Mouse (Mus musculus): ENCODE measurements at regions not wholly inside any gene's neighbourhood (a gene's known extent, or its start where the extent isn't known, plus 50 kb on each side); places are given as distances from the start of the nearest gene placed in this dataset.
A peak's percentile ranks its signal among the peaks of the same experiment; 100 is the strongest.
"Not testable (repeated sequence)": the region's sequence is repeated elsewhere in the genome, so short reads cannot be mapped to it uniquely, and the experiment has no call there.

DNA sequence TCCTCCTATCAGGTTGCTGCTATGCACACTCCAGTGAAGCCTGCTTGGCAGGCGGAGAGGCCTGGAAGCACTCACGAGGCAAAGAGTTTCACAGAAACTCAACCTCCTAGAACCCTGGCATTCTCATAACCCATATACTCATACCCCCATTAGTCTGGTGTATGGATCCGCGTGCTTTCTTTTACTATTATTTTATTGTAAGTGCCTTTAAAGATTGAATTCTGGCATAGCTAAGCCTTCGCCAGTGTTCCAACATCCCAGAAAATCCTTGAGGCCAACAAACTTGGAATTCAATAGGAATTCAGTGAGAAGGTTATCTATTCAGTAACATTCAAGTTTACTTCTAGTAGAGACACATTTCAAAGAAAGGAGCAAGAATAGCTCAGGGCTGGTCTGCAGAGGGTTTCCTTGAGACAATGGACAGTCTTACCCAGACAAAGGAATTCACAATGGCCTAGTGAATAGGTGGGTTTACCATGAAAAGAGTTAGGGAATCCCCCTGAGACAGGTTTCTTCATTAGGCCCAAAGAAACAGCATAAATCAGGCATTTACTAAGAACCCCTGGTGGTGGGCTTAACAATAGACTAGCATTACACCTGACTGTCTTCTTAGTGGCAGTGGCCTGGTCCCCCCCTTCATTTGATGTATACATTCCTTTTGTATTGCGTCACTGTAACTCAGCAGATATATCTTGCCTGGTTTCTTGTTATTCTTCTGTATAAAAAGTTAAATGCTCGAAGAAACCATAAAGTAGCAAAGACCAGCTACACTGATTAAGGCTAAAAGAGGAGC, 80.8 kb upstream of the Gm15446 start:
- DNase-seq, result not testable (repeated sequence)

- DNase-seq, result not testable (repeated sequence)
Measured at GRCm38 (mm10) chr5:109844236-109844635, 79.0 kb upstream of the Gm15446 start.

DNA sequence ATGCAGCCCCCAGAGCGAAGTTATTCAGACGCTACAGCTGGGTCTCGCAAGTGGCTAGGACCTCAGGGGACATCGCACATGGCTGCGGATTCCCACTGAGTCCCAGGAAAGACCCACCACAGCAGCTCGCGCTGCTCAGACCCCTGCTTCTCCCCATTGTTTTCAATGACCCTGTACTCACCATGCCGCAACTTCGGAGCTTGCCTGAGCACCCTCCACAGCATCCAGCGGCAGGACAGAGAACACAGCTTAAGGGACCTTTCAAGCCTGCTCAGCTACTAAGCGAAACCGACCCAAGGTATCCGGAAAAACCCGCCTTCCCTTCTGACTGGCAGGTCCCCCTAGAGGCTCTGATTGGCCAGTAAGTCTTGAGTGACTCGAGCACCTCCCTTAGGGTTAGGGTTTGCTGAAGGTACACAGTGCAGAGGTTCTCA, 78.4 kb upstream of the Gm15446 start:
- DNase-seq, result peak; percentile 35

DNA sequence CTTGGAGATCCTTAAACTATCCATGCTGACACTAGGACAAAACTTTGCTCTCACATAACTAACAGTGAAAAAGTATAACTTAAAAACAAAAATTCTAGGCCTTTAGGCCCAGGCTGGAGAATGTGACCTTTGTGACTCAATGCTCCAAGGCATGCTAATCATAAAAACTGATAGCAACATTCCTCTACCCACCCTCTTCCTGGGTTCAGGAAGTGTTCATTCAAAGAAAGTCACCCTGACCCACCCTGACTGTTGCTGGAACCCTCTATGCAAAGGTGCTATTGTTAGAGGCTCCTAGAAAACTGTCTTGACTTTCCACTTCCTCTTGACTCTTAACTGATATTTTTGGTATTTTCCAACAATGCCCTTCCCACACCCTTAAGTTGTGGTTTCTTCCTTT, 72.0 kb upstream of the Gm15446 start:
- not testable (repeated sequence) for DNase-seq

DNA sequence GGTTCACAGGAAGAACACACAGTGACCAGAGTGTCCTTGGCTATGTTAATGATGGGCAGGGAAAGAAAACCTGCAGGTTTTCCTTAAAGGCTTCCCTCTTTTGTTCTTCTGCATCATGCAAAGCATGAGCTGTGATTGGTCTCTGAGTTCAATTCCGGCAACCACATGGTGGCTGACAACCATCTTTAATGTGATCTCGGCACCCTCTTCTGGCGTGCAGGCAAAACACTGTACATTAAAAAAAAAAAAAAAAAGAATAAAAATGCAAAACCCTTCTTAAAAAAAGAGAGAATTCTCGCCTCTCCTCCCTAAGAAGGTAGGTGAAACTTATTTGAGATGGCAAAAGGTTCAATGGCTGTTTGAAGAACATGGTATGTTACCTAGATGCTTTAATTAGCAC, 62.8 kb upstream of the Gm15446 start:
- no peak for DNase-seq

DNA sequence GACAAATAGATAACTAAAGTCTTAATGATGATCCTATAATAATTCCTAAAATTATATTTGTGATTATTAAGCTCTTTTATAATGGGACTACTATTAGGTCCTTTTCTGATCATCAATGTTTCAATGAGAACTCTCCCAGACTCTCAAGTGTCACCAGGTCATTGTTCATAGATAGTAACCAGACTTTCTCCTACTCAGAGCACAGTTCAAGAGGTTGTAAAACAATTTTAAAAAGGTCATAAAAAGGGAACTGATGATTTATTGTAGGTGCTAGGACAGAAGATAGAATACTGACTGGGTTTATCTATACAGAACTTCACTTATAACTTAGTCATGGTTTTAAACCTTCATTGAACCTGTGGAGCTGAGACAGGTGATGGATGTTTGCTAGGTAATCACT, 58.7 kb upstream of the Gm15446 start:
- DNase-seq, result not testable (repeated sequence)

DNA sequence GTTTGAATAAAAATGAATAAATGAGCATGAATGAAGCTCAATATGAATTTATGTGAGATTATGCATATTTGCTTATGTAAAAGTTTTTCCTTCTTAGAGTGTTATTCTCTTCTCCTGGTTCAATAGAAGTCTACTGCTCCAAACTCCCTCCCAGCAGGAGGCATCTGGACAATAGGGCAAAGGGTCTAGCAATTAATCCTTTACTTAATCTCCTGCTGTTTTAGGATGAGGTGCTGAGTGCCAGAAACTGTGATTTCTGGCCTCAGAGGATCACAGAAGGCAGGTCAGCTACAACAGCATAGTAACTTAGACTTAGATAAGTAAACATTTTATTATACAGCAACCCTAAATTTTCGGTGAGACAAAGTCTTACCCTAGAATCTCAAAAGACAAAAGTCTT, 57.6 kb upstream of the Gm15446 start:
- DNase-seq, result no peak

GRCm38 (mm10) chr5:109866337-109867126, 56.7 kb upstream of the Gm15446 start:
- DNase-seq, result peak; percentile 92

GRCm38 (mm10) chr5:109867221-109867620, 56.0 kb upstream of the Gm15446 start:
- not testable (repeated sequence) for DNase-seq
